ENCODE assay signal across 23 mouse cellular contexts in genomic region chr1:73123012-73123411, GRCm38 (mm10).
"Had no signal": no experiment of that assay in that cellular context is flagged by ENCODE, and none has a peak within 500 bp of the region (broad histone marks: within the 10 kb centered on the region; RNA-seq: fewer than 3 reads in every experiment).

No protein-coding gene starts in this region.

- H3K4me3 ChIP-seq: gastrocnemius, adult 2 months; heart, embryonic 10.5 days; heart, embryonic 12.5 days; hindbrain, embryonic 10.5 days; hindbrain, embryonic 12.5 days; layer of hippocampus, adult 2 months; left cerebral cortex, adult 2 months; limb, embryonic 13.5 days; liver, embryonic 13.5 days; liver, embryonic 15.5 days had no signal

- H3K4me1 ChIP-seq: liver, embryonic 13.5 days; liver, embryonic 15.5 days had no signal

- DNase-seq: gastrocnemius, adult 2 months; gastrocnemius, postnatal 10 days; gastrocnemius, postnatal 25 days; heart, adult 18-20 months; heart, postnatal 14 days; heart, postnatal 36 days; kidney, adult 11 months; kidney, adult 8-10 months; kidney, postnatal 10 days; kidney, postnatal 25 days; kidney, postnatal 4 days; liver, embryonic 13.5 days had no signal

- H3K27ac ChIP-seq: gastrocnemius, adult 2 months; heart, embryonic 10.5 days; hindbrain, embryonic 10.5 days; hindbrain, embryonic 12.5 days; hindbrain, embryonic 14.5 days; layer of hippocampus, adult 2 months; left cerebral cortex, adult 2 months; limb, embryonic 13.5 days; liver, embryonic 13.5 days; liver, embryonic 15.5 days had no signal

- H3K36me3 ChIP-seq: heart, embryonic 10.5 days; heart, embryonic 12.5 days; hindbrain, embryonic 10.5 days; hindbrain, embryonic 12.5 days; limb, embryonic 13.5 days; liver, embryonic 13.5 days; liver, embryonic 15.5 days had no signal

- H3K4me2 ChIP-seq: heart, embryonic 12.5 days; hindbrain, embryonic 12.5 days; hindbrain, embryonic 14.5 days; limb, embryonic 13.5 days; liver, embryonic 13.5 days; liver, embryonic 15.5 days had no signal

- H3K9me3 ChIP-seq: heart, embryonic 10.5 days; heart, embryonic 12.5 days; hindbrain, embryonic 10.5 days; hindbrain, embryonic 12.5 days; limb, embryonic 13.5 days; liver, embryonic 13.5 days; liver, embryonic 15.5 days had no signal

- ATAC-seq: hindbrain, embryonic 16.5 days; intestine, embryonic 16.5 days had no signal

- H3K27me3 ChIP-seq: heart, embryonic 12.5 days; hindbrain, embryonic 12.5 days; limb, embryonic 13.5 days; liver, embryonic 13.5 days had no signal

- H3K9ac ChIP-seq: heart, embryonic 12.5 days; hindbrain, embryonic 12.5 days; hindbrain, embryonic 14.5 days; limb, embryonic 13.5 days; liver, embryonic 13.5 days; liver, embryonic 15.5 days had no signal
